Mouse (Mus musculus): Measurements from ENCODE around the gene Capn7. TPM values are rescaled to one million over a fixed set of nuclear protein-coding genes. Genes with fewer than 3 reads are reported as not detected.
A peak's percentile ranks its signal among the peaks of the same experiment; 100 is the strongest.

Capn7 gene
- total RNA-seq, 2 experiments from 2014 or later, result 37.5 to 40.8 TPM

DNA sequence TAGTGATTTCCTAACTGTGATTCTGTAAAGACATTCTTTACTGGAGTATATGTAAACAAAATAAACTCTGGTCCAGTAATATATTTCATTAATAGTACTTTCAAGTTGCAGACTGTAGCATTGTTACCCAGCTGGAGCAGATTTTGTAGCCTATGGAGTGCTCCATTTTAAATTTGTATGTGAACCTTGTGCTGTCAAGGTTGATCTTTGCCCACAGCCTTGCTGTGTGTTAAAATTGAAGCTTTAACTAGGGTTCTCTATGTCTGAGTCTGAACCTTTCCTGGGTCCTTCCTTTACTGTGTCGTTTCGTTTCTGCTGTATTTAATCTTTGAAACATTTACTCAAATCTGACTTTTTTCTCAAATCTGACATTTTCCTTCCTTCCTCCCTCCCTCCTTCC, 25.8 kb downstream of the Capn7 start:
- DNase-seq (ENCODE audit: low spot score in 2 of 2), result no peak

DNA sequence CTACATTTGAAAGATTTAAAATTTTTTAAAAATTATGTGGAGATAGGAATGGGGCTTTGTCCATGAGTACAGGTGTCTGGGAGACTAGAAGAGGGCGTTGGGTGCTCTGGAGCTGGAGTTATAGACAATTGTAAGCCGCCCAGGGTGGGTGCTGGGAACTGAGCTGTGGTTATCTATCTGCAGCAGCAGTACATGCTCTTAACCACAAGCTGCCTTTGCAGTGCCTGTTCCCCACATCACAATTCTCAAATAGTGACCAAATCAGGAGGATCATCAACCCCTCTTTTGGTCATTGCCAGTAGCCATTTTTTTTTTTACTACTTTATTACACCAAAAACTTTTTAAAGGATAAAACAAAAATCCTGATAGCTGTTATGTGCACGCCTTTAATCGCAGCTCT, 28.2 kb downstream of the Capn7 start:
- no peak for DNase-seq (ENCODE audit: low spot score in 2 of 2)

- peak; percentile 73 to 86 for DNase-seq (ENCODE audit: low spot score in 2 of 2)
Measured at GRCm38 (mm10) chr14:31365350-31365749, 28.9 kb downstream of the Capn7 start.

DNA sequence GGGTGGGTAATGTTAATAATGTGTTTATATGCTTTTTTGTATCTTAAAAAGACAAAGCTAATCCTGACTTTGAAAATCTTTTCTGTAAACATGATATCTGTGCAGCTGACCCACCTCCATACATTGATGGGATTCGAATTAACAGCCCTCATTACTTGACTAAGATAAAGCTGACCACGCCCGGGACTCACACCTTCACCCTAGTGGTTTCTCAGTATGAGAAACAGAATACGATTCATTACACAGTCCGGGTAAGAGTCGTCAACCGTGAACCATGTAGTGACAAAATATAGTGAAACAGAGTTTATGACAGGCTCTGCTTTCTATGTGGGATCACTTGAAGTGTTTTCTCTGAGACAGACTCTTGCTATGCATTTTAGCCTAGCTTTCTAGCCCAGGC, 31.5 kb downstream of the Capn7 start:
- no peak for DNase-seq (ENCODE audit: low spot score in 2 of 2)

- no peak for DNase-seq (ENCODE audit: low spot score in 2 of 2)
Measured at GRCm38 (mm10) chr14:31369377-31369776, 32.9 kb downstream of the Capn7 start.

- no peak for DNase-seq (ENCODE audit: low spot score in 2 of 2)
Measured at GRCm38 (mm10) chr14:31374390-31374789, 38.0 kb downstream of the Capn7 start.

- DNase-seq (ENCODE audit: low spot score in 2 of 2), result no peak
Measured at GRCm38 (mm10) chr14:31376331-31376730, 39.9 kb downstream of the Capn7 start.

DNA sequence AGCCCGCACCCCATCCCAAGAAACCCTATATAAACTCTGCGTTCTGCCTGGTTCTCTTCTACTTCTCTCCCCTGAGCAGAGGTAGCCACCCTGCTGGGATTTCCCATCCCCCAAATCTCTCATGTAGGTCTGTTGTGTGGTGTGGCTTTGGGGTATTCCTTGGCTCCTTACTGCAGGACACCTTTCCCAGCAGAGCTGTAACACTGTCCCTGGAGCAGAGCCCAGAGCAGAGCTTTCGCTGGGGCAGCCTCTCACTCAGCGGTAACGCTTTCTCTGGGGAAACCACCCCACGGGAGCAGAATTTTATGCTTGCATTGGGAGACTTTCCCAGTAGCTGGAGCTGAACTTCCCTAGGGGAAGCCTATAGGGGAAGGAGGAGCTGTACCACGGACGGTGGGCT, 45.8 kb downstream of the Capn7 start:
- DNase-seq (ENCODE audit: low spot score in 2 of 2), result no peak

- DNase-seq (ENCODE audit: low spot score in 2 of 2), result peak; percentile 66 to 82
Measured at GRCm38 (mm10) chr14:31383470-31384050, 47.1 kb downstream of the Capn7 start.

- DNase-seq (ENCODE audit: low spot score in 2 of 2), result no peak
Measured at GRCm38 (mm10) chr14:31384366-31385323, 48.2 kb downstream of the Capn7 start.

DNA sequence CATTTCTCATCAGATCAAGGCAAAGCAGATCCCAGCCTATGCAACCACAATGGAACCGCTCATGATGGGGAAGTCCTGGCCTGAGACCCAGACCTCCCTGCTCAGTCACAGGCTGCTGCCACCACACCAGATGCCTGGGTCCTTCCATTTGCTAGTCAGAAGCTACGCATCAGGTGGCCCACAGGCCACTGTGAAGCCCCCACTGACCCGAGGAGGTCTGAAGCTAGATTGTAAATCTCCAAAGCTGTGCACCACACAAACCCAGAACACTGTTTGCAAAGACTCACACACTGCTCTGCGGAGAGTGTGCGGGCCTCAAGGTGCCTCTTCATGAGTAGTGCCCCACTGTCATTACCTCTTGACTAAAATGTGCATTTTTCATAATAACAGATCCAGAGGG, 49.0 kb downstream of the Capn7 start:
- DNase-seq (ENCODE audit: low spot score in 2 of 2), result no peak

GRCm38 (mm10) chr14:31385977-31386697, 49.7 kb downstream of the Capn7 start:
- peak; percentile 69 to 70 for DNase-seq (ENCODE audit: low spot score in 2 of 2)

GRCm38 (mm10) chr14:31387301-31387981, 51.0 kb downstream of the Capn7 start:
- no peak for DNase-seq (ENCODE audit: low spot score in 2 of 2)

GRCm38 (mm10) chr14:31388086-31388872, 51.8 kb downstream of the Capn7 start:
- DNase-seq (ENCODE audit: low spot score in 2 of 2), result no peak

DNA sequence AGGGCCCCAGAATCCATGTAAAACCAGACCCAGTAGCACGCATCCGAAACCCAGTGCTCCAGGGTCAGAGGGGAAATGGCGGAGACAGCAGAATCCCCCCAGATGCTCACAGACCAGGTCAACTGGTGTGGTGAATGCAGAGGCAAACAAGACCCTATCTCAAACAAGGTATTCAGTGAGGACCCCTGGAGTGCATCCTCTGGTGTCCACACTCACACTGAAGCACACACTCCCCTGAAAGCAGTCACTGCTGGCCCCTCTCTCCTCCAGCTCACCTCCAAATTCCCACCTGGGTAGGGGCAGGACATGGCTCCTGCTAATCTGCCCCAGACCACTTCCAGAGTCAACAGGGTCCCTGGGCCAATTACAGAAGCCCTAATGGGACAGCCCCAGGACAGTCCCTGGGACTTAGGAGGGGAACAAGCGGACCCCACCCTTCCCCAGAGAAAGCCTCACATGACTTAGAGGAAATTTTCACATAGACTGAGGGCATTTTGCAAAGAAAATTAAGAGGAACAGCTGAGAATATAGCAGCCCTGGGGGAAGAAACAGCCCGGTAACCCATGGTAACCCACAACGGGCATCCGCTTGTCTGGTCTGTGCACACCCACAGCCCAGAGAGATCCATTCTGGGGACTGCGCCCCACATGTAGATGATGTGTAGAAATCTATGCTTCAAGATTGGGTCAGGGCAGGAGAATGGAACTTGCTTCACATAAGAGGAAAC, 53.1 kb downstream of the Capn7 start:
- no peak for DNase-seq (ENCODE audit: low spot score in 2 of 2)

DNA sequence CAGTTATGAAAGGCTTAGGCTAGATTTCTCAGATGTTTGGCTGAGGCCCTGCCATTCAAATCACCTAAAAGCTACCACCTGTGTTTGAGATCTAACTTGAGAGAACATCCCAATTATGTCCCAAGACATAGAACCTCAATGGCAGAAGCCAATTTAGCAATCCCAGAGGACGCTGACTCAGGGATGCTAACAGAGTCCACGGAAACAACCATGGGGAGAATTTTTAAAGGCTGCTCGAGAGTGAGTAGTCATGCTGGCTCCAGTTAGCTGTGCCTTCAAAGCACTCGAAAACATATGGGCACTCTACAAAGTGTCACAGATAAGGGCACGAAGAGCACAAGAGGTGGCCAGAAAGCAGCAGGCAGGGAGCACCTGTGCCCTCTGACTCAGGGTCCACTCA, 55.9 kb downstream of the Capn7 start:
- DNase-seq (ENCODE audit: low spot score in 2 of 2), result no peak

DNA sequence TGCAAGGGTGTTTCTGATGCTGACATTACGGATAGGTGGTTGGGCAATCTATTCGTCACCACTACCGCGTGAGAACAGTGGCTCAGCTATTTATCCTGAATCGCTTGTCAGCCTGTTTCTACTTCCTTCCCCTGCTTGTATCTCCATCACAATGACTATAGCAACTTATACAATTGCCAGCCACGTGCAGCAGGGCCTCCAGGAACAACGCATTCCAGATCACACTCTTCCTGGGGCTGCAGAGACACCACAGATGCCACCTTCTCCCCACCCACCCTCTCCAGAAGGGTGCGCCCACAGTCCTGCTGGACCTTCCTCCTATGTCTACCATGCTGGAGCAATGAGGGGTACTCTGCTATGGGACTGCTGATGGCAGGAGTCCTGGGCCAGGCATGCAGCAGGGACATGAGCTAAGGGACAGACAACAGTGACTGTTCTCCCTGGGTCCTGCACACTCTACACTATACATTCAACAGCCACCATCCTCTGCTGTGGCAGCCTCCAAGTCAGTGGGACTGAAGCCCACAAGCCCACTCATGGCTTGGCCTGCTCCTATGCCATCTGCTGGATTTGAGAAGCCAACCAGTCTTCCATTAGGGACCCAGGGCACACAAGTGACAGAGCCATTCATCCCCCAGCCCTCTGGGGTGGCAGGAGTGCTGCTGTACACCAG, 56.6 kb downstream of the Capn7 start:
- peak; percentile 68 to 70 for DNase-seq (ENCODE audit: low spot score in 2 of 2)

- no peak for DNase-seq (ENCODE audit: low spot score in 2 of 2)
Measured at GRCm38 (mm10) chr14:31393546-31393890, 57.1 kb downstream of the Capn7 start.

DNA sequence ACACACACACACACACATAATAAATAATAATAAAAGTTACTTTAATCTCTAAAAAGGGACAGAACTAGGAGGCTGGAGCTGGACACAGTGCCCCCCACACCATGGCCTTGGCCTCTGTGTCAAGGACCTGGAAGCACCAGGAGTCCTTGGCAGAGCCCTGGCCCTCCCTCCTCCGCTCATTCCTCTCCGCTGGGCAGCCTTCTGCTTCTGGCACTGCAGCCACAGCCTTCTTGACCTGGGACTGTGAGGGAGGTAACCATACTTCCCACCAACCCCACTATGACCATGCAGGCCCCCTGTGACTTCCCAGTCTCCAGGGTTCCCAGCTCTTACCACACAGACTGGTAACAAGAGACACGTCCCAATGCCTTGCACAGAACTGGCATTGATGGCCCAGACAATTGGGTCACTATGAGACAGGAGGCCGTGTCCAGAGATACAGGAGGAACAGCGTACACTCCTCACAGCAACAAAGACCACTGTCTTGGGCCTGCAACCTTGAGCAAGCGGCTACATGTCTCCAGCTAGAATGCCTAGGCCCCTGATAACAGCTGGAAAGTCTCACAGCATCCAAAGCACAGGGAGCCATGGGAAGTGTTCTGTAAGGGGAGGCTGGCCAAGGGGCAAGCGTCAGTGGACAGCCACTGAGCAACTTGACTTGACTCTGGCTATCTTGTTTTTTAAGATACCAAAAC, 57.6 kb downstream of the Capn7 start:
- no peak for DNase-seq (ENCODE audit: low spot score in 2 of 2)
